Comparison of ENCODE assay signal across 21 mouse cellular contexts in genomic region chr1:178375381-178375780, GRCm38 (mm10). TPM values are rescaled to one million over a fixed set of nuclear protein-coding genes. Genes with fewer than 3 reads are reported as not detected.
DNase-seq lines count a peak whose midpoint lies in the region; ATAC-seq and TF ChIP-seq lines count a peak whose summit lies in the region.
"Had no signal": no experiment of that assay in that cellular context is flagged by ENCODE, and none has a peak within 500 bp of the region (broad histone marks: within the 10 kb centered on the region; RNA-seq: fewer than 3 reads in every experiment).

No protein-coding gene starts in this region.

- H3K36me3 ChIP-seq in myocyte (ENCODE audit: control insufficient read depth, insufficient read depth) = no peaks in the 10 kb centered on the region
- H3K36me3 ChIP-seq: embryonic facial prominence, embryonic 15.5 days; forebrain, embryonic 10.5 days; forebrain, embryonic 15.5 days; heart, embryonic 13.5 days; hindbrain, embryonic 12.5 days had no signal

- no peak overlapping the region for H3K4me3 ChIP-seq in myocyte
- H3K4me3 ChIP-seq: embryonic facial prominence, embryonic 15.5 days; erythroblast, embryonic 14.5 days; forebrain, embryonic 10.5 days; forebrain, embryonic 15.5 days; heart, embryonic 13.5 days; hindbrain, embryonic 12.5 days had no signal

- DNase-seq in retina, embryonic 14.5 days (ENCODE audit: low spot score) = peak; percentile 7
- DNase-seq in retina, postnatal 1 day = no peak
- DNase-seq in NIH3T3 (ENCODE audit: low read depth) = peak; percentile 66
- DNase-seq in cerebellum, postnatal 4 days (ENCODE audit: low spot score in 2 of 2) = no peak
- DNase-seq: adrenal gland, postnatal 10 days; cerebellum, adult 18-20 months; cerebellum, adult 9-11 months; embryo, embryonic 11 days; gastrocnemius, postnatal 36 days; heart, adult 11 months; heart, postnatal 36 days had no signal

- ATAC-seq in cerebellum, adult (ENCODE audit: insufficient number of reproducible peaks, low FRiP score, low TSS enrichment) = no peak
- ATAC-seq: forebrain, embryonic 15.5 days; hindbrain, embryonic 16.5 days; inflammation-experienced regulatory T-cells, adult 6 months had no signal

- H3K27me3 ChIP-seq in myocyte (ENCODE audit: control insufficient read depth, insufficient read depth, insufficient read length) = no peaks in the 10 kb centered on the region
- H3K27me3 ChIP-seq: embryonic facial prominence, embryonic 15.5 days; forebrain, embryonic 15.5 days; heart, embryonic 13.5 days; hindbrain, embryonic 12.5 days had no signal

- TF ChIP-seq POLR2A in myocyte (IDR thresholded peaks at IDR 0.05; ENCODE audit: insufficient read length, low read depth) = no peak

- H3K4me2 ChIP-seq in myocyte (ENCODE audit: low read depth) = peak overlapping the region; percentile 43
- H3K4me2 ChIP-seq: embryonic facial prominence, embryonic 15.5 days; forebrain, embryonic 15.5 days; heart, embryonic 13.5 days; hindbrain, embryonic 12.5 days had no signal

- no peak overlapping the region for H3ac ChIP-seq in myocyte (ENCODE audit: control insufficient read depth, insufficient read length)

- no peaks in the 10 kb centered on the region for H3K79me2 ChIP-seq in myocyte (ENCODE audit: control insufficient read depth, insufficient read depth)

TF ChIP-seq in myocyte, 11 proteins besides CTCF, POLR2A, EP300 and RAD21:
- TF ChIP-seq REST (IDR thresholded peaks at IDR 0.05; ENCODE audit: insufficient read depth, insufficient read length) (no peak), CEBPB (IDR thresholded peaks at IDR 0.05; ENCODE audit: insufficient read depth, poor library complexity, severe bottlenecking) (no peak), USF1 (IDR thresholded peaks at IDR 0.05; ENCODE audit: low read depth) (no peak), POLR2AphosphoS2 (IDR thresholded peaks at IDR 0.05; ENCODE audit: insufficient read length, low read depth) (no peak), MYOD1 (IDR thresholded peaks at IDR 0.05; ENCODE audit: control insufficient read depth in 1 of 3, insufficient read length in 2 of 3, low read depth in 2 of 3) (no peak), MYOG (IDR thresholded peaks at IDR 0.05; ENCODE audit: control insufficient read depth in 1 of 3, insufficient read depth in 1 of 3, insufficient read length in 2 of 3, low read depth in 2 of 3) (no peak), E2F4 (IDR thresholded peaks at IDR 0.05; ENCODE audit: insufficient read depth) (no peak), SRF (IDR thresholded peaks at IDR 0.05; ENCODE audit: control insufficient read depth, insufficient read length, low read depth) (no peak), MAX (IDR thresholded peaks at IDR 0.05; ENCODE audit: low read depth) (no peak), TCF3 (IDR thresholded peaks at IDR 0.05; ENCODE audit: insufficient read length, low read depth) (no peak), TCF12 (IDR thresholded peaks at IDR 0.05; ENCODE audit: insufficient read depth, poor library complexity, severe bottlenecking) (no peak)

RNA-seq across cellular contexts. Expression of gene Efcab2, which starts 30.5 kb away (rescaled TPM):
- polyA plus RNA-seq in myocyte (2012; fragmentation: generic; extraction: Trizol) = 0.72 TPM

RNA-seq across cellular contexts. Expression of gene Hnrnpu, which starts 37.8 kb away (rescaled TPM):
- polyA plus RNA-seq in myocyte (2012; fragmentation: generic; extraction: Trizol) = 95.0 TPM

RNA-seq across cellular contexts. Expression of gene Cox20, which starts 56.5 kb away (rescaled TPM):
- polyA plus RNA-seq in myocyte (2012; fragmentation: generic; extraction: Trizol) = 67.2 TPM

Comparison
In these comparisons a context has a peak if more than half of its experiments do, and no peak if none do; other contexts are left out.
1. DNase-seq: peak in retina, embryonic 14.5 days (single experiment) and NIH3T3 (single experiment); none in retina, postnatal 1 day (single experiment) and cerebellum, postnatal 4 days (0 of 2).